Mouse (Mus musculus): ENCODE results near the gene Mgea5.

The Mgea5 gene

DNA sequence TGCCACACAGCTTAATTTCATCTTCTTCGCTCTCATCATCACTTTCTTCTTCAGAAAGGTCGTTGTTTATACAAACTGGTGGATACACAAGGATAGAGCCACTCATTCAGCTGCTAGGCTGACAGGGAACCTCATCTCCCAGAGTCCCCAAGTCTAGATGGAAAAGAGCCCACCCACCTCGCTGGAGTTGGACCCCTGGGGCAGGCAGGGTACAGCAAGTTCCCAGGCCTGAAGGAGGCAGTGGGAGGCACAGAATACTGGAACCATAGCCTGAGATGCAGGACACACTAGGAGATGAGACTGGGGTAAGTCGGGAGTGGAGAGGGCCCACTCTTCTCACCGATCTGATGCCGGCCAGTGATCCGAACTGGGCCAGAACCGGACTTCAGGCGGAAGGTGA, 35.4 kb downstream of the Mgea5 start:
- no peak for DNase-seq (ENCODE audit: inconsistent ontology term)

DNA sequence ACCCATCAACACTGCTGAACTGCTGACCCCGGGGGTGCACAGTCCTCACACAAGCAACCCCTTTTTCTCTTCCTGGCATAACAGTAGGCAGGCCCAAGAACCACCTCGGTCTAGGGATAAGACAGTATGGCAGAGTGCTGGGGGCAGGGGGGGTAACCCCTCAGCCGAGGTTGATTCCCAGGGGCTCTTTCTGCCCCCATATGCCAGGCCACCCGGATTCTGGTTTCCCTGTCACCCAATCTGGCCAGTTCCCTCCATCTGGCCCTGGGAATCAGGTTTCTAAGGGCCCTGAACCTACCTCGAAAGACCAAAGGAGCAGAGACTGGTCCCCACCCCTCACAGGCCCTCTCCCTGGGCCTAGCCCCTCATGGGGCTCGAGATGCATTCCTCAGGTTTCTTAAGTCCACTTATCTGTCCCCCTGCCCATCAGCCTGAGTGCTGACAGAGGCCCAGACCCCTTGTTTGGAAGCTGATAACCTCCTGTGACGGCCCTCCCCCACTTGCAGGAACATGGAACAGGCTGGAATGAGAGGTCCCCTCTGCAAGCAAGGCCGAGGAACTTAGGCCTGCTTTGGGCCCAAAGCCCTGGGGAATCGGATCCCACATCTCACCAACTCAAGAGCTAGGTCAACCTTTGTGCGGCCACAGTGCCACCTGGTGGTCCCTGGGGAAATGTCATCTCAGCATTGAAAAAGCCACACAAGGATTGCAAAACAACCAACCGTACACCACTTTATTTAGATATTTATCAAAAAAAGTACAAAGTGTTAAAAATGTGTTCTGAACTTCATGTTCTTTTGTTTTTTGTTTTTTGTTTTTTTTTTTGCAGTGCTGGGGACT, 36.4 kb downstream of the Mgea5 start:
- peak; percentile 92 for DNase-seq (ENCODE audit: inconsistent ontology term)

- DNase-seq (ENCODE audit: inconsistent ontology term) = peak; percentile 63
Measured at GRCm38 (mm10) chr19:45746153-45747020, 37.2 kb downstream of the Mgea5 start.

DNA sequence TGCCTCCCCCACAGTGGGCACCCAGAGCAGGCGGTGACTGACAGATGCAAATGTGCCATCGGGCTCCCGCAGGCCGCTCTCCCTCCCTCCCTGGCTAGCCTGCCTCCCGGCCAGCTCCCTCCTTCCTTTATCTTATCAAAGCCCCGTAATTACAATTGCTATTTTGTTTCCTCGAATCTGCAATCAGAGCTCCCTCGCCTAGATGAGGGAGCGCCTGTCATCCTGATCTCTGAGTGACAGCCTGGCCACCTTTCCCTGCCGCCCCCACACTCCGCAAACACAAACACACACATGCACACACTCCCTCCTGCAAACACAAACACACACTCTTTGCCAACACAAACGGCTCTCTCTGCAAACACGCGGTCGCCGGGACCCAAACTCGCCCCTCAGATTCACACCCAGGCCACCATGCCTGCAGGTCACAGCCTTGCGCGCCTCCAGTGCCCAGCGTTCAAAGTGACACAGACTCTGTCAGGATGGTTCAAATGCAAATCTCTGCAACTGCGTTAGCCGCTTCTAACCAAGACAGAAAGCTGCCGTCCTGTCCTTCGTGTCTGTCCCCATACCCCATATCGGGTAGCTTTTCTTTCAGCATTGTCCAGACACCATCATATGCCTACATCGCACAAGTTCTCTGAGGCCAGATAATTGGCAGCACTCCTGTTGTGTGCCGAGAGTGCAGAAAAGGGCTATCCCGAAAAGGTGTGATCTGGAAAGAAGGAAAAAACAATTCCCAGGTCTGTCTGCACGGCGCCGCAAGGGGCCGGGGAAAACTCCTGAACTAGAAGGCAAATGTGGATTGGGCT, 38.1 kb downstream of the Mgea5 start:
- no peak for DNase-seq (ENCODE audit: inconsistent ontology term)

- no peak for DNase-seq (ENCODE audit: inconsistent ontology term)
Measured at GRCm38 (mm10) chr19:45743619-45744018, 40.0 kb downstream of the Mgea5 start.

DNA sequence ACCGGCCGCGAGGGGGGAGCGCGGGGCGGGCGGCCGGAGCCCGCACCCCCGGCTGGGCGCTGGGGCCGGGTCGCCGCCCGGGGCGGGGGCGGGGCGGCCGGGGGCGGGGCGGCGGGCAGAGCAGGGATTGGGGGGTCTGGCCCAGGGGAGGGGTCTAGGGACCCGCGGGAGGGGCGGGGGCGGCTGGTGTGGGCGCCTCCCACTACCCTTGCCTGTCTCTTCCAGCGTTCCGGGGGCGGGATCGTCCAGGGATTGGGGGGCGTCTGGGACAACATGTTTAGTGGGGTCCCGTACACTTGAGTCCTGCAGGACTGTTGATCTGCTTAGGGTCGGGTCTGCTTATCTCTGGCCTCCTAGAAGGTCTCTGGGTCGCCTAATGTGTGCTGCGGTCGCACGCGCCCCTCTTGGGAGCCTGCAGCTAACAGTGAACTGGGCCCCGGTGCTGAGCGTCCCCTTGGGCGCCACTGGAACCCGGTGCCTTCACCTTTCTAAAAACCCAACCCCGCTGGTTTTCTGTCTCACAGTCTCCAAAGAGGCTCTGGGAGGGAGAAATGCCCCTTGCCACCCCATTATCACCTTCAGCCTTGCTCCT, 40.6 kb downstream of the Mgea5 start:
- no peak for DNase-seq (ENCODE audit: inconsistent ontology term)

GRCm38 (mm10) chr19:45742218-45742983, 41.2 kb downstream of the Mgea5 start, which contains the start of gene Fgf8:
Fgf8 (minus strand) TSS chr19:45742915.
- DNase-seq (ENCODE audit: inconsistent ontology term) = peak; percentile 41

DNA sequence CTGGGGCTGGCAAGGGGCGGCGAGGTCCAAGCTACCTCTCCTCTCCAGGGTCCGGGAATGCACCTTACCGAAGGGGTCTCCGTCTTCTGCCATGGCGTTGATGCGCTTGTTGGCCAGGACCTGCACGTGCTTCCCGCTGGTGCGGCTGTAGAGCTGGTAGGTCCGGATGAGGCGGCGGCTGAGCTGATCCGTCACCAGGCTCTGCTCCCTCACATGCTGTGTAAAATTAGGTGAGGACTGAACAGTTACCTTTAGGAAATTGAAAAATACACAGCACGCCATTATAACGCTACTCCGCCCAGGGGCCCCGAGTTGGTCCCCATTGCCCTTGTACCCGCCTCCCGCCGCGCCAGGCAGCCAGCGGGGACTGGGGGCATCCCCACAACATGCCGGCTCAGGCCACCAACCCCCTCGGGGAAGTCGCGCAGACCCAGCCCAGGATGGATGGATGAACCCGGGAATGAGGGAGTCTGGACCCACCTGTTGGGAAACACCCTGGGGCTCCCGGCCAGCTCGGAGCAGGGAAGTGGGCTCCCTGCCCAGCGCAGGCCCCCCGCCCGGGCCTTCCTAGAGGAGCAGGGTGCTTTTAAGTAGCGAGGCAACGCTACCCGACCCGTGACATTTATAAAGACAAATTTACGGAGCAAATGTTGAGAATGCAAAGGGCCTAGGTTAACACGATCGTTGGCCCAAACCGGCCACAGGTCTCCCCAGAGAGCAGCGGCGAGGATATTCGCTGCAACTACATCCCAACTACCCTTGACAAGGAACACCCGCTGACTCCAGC, 42.0 kb downstream of the Mgea5 start:
- no peak for DNase-seq (ENCODE audit: inconsistent ontology term)

DNA sequence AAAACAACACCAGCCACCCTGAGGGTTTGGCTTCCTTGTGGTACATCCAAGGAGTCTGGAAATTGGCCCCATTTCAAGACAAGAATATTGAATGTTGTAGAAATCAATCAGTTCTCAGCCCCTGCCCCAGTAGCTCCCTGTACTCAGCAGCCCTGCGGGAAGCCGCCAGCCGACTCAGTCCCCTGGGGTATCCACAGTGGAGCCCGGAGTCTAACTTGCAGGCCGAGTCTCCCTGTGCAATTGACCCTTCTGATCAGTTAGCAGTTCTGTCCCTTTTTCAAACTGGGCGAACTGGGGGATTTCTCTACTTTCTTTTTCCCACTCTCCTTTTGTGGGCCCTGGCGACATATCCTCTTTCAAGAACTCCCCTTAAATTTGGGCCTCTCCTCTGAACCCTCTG, 42.8 kb downstream of the Mgea5 start:
- no peak for DNase-seq (ENCODE audit: inconsistent ontology term)

DNA sequence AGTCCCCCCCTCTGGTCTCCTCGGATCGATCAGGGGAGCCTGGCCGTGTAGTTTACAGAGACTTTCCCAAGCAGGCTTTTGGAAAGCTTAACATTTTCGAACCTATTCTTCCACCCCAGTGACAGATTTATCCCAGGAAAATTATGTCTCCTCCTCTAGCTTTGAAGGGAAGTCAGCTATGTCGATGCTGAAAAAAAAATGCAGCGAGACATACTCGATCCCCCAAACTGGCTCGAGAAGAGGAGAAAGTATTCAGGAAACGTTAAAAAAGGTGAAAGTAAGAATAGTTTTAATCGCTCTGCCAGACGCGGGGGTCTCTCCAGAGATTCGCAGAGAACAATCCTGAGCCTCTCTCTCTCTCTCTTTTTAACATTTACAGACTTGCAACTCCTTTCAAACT, 43.4 kb downstream of the Mgea5 start:
- DNase-seq (ENCODE audit: inconsistent ontology term) = no peak

- DNase-seq (ENCODE audit: inconsistent ontology term) = no peak
Measured at GRCm38 (mm10) chr19:45738521-45738920, 45.1 kb downstream of the Mgea5 start.

- no peak for DNase-seq (ENCODE audit: inconsistent ontology term)
Measured at GRCm38 (mm10) chr19:45737846-45738484, 45.7 kb downstream of the Mgea5 start.

DNA sequence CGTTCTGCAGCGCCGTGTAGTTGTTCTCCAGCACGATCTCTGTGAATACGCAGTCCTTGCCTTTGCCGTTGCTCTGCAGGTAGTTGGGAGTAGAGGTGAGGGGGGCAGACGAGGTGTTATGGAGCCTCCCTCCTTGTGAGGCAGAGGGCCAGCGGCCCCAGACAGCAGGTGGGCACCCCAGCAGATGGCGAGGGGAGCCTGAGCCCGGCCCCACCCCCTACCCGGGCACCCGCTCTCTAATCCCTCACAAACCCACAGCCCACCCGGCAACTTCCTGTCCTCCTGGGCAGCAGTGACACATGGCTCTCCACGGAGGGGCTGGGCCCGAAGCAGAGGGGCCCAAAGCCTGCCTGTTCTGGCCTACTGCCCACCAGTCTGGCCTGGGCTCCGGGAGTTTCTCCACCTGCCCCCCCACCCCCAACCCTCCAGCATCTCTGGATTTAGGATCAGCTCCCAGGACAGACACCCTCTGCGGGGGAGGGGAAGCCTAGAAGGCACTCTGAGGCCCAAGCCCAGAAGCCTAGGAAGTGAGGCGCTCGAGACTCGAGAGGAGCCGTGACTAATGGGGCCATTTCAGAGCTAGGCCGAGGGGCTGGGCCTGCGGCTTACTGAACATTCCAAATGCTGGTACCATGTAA, 46.3 kb downstream of the Mgea5 start:
- no peak for DNase-seq (ENCODE audit: inconsistent ontology term)

- DNase-seq (ENCODE audit: inconsistent ontology term) = peak; percentile 76
Measured at GRCm38 (mm10) chr19:45736855-45737207, 46.8 kb downstream of the Mgea5 start.

GRCm38 (mm10) chr19:45736241-45736640, 47.4 kb downstream of the Mgea5 start:
- no peak for DNase-seq (ENCODE audit: inconsistent ontology term)

- no peak for DNase-seq (ENCODE audit: inconsistent ontology term)
Measured at GRCm38 (mm10) chr19:45734762-45735161, 48.9 kb downstream of the Mgea5 start.

DNA sequence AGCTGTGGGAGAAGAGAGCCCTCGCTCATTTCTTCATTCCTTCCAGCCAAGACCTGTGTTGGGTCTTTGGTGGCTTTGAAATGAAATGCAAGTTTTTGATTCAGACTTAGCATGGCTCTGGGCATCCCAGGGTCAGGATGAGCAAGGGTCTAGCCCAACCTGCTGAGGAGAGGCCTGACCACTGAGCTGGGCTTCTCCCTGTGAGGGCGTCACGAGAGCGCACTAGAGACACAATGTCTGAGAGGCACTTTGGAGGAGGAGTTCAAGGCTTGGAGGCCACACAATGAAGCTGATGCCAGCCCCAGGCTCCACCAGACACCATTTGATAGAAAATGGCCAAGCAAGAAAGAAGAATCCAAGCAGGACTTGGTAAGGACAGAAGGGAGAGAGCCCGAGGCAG, 49.4 kb downstream of the Mgea5 start:
- no peak for DNase-seq (ENCODE audit: inconsistent ontology term)

DNA sequence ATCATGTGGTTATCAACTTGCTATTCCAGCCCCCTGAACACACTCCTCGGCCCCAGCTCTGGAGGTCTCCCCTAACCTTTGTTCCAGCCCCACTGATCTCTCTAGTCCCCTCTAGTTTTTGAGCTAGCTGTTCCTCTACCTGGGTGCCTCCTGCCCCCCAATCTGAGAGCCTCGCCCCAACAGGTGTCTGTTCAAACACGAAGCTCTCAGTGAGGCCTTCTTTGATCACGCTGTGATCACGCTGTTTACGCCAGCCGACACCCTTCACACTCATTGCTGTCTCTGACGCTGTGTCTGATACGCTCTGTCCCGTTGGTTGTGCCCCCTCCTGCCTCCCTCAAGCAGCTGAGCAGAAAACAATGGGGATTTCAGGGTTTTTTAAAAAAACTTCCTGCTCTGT, 50.1 kb downstream of the Mgea5 start:
- DNase-seq (ENCODE audit: inconsistent ontology term) = no peak

DNA sequence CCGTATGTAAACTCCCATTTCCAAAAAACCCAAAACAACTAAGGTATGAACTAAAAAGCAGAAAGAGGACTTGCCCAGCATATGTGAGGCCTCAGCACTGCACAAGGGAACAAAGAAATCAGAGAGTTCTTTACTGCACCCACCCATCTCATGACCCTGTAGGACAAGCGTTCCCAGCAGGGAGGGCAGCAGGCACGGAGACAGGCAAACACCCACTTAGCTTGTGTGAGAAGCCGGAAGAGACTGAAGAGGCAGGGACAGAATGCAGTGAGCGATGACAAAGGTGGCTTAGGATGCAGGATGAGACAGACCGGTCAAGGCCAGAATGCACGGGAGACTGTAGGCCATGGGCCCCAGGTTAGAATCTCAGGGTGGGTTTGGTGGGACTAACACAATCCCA, 52.0 kb downstream of the Mgea5 start:
- DNase-seq (ENCODE audit: inconsistent ontology term) = no peak
